Mouse (Mus musculus) embryonic stem cell, embryonic (primary cell): ENCODE measurements at regions not wholly inside any gene's neighbourhood (a gene's known extent, or its start where the extent isn't known, plus 50 kb on each side); places are given as distances from the start of the nearest gene placed in this dataset.

ENCODE experiments used
- CTCF ChIA-PET, 4 experiments: fragments of 300-600 bp in 2 of 4; fragments of 350-600 bp in 2 of 4; sonication (Branson Sonifier 250); formaldehyde crosslinking; loops; one replicate each; lab custom pipeline; 2022; ENCODE audit warnings: inconsistent platforms in 2 of 4; lab: Charles Lee
- POLR2A ChIA-PET, 4 experiments: fragments of 300-600 bp in 2 of 4; fragments of 350-600 bp in 2 of 4; sonication (Branson Sonifier 250); formaldehyde crosslinking; loops; one replicate each; lab custom pipeline; 2022; ENCODE audit warnings: antibody characterized with exemption in 4 of 4, inconsistent platforms in 1 of 4; lab: Charles Lee

GRCm38 (mm10) chr5:136636476-136636875, 56.5 kb upstream of the Myl10 start:
- ChIA-PET CTCF (interaction anchor here (0.6 to 3.6 kb wide), 16 partner anchors 10 to 355 kb away, joined by 3 to 25 read pairs (median 4); no protein-coding TSS in a partner anchor), POLR2A (interaction anchor here in 2 of 4 experiments (0.6 to 1.3 kb wide), 3 partner anchors 13 to 708 kb away, joined by 3 to 4 read pairs (median 3); no protein-coding TSS in a partner anchor)

- ChIA-PET POLR2A (no interaction called here), CTCF (interaction anchor here in 1 of 4 experiments (3.6 kb wide), 1 partner anchor 15 kb away, joined by 25 read pairs; no protein-coding TSS in a partner anchor)
Observed at GRCm38 (mm10) chr5:136637872-136638271, 55.1 kb upstream of the Myl10 start.

GRCm38 (mm10) chr5:136640871-136641619, 51.9 kb upstream of the Myl10 start:
- POLR2A ChIA-PET = no interaction called here
- CTCF ChIA-PET = interaction anchor here (0.6 to 1.5 kb wide), 5 partner anchors 15 to 83 kb away, joined by 3 to 5 read pairs (median 3); no protein-coding TSS in a partner anchor

- ChIA-PET CTCF (interaction anchor here (0.6 to 1.5 kb wide), 5 partner anchors 19 to 787 kb away, joined by 3 to 5 read pairs (median 4); no protein-coding TSS in a partner anchor), POLR2A (interaction anchor here in 1 of 4 experiments (0.5 kb wide), 1 partner anchor 15 kb away, joined by 4 read pairs; no protein-coding TSS in a partner anchor)
Observed at GRCm38 (mm10) chr5:136642208-136642607, 50.7 kb upstream of the Myl10 start.
